Mouse (Mus musculus) liver, postnatal 0 days (tissue): ENCODE measurements around the gene Gm44805.

ENCODE experiments used
- CTCF ChIP-seq: sonication (generic); IDR thresholded peaks from 2 replicates; pipeline ENCODE4 v1.5.1; 2016; ENCODE audit warnings: antibody characterized with exemption, low read depth
- EP300 ChIP-seq: IDR thresholded peaks from 2 replicates; pipeline ENCODE4 v1.6.1; 2016; ENCODE audit warnings: antibody characterized with exemption, low read depth, mild to moderate bottlenecking

DNA sequence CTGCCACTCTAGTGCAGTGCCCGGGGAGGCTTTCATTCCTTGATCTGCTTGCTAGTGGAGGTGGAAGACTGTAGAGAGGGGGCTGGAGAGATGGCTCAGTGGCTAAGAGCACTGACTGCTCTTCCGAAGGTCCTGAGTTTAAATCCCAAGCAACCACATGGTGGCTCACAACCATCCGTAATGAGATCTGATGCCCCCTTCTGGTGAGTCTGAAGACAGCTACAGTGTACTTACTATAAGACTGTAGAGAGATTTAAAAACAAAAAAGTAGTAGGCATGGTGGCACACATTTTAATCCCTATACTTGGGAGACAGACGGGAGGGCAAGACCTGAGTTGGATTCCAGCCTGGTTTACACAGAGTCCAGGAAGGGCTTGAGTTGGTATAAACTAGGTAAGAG, 31.2 kb upstream of the Gm44805 start:
- TF ChIP-seq CTCF (peak; percentile 63), EP300 (no peak)
